Mouse (Mus musculus): ENCODE data around the gene Gga3.
"Not testable (repeated sequence)": the region's sequence is repeated elsewhere in the genome, so short reads cannot be mapped to it uniquely, and the experiment has no call there.

Gga3 gene

DNA sequence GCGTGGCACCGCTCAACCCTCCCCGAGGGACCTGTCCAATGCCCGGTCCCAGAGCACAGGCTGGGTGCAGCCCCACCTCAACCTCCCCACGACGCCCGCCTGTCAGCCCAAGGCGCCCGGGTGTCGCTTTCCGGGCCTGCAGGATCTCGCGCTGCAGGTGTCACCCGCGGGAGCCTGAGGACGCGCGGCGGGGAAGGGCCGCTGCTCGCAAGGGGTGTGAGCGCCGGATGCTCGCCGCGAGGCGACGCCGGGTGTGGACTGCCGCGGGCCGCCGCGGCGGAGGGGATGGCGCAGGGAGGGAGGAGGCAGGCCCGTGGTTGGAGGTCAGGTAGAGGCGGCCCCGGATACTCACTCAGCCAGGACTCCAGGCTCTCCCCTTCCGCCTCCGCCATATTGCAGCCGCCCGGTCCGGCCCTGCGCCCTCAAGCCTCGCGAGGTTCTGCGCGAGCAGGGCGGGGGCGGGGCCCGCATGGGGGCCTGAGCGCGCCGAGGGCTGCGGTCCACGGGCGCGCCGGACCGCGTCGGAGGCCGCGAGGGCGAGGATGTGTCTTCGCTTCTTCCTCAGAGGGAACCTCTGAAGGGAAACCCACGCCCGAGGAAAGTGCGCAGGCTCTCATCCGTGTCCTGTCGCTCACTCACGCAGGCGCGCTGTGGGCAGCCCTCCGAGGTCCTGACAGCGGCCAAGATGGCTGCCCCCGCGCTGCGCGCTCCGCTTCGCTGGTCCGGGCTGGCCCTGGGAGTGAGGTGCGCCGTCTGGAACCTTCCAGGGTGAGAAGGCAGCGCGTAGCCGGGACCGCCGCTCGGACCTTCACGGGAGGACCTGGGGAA is at the start of gene Gga3, which contains the start of gene Mrps7:
Gene Gga3, minus strand, starts transcription at position 576 of the 828 bp plus-strand sequence.
Gene Mrps7, plus strand, starts transcription at position 450 of the 828 bp plus-strand sequence.
- DNase-seq (ENCODE audit: low read depth, low spot score): peak; percentile 99

DNA sequence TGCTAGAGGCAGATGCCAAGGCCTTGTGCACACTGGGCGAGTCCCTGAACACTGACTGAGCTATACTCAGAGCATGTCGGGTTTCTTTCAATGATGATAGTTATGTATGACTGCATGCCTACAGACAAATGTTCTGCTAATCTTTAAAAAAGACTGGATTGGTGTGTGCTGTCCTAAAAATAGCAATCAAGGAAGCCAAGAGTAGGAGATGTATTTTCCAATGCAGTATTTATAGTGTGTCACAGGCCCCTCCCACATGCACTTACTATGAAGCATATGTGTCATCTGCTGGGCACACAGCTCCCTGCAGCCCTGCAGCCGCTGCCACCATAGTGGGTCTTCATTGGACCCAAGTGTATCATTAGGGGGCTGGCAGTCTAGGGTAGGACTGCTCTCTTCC is 49.3 kb upstream of the Gga3 start:
- no peak for DNase-seq (ENCODE audit: low read depth, low spot score)

DNA sequence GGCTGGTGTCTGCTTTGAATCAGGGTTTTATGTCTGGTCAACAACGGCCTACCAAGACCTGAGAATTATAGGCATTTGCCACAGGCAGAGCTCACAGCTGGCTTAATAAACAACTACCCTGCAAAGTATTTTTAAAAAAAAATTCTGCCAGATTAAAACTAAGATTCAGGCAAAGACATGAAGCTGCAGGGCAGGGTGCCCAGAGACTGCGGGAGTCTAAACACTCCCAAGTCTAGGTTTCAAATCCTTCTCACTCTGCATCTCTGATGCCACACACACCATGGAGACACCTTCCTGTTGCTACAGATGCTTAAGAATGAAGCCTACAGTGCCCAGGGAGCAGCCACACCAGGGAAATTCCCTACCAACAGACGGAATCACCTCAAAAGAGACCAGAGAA is 47.8 kb upstream of the Gga3 start:
- DNase-seq (ENCODE audit: low read depth, low spot score): no peak

DNA sequence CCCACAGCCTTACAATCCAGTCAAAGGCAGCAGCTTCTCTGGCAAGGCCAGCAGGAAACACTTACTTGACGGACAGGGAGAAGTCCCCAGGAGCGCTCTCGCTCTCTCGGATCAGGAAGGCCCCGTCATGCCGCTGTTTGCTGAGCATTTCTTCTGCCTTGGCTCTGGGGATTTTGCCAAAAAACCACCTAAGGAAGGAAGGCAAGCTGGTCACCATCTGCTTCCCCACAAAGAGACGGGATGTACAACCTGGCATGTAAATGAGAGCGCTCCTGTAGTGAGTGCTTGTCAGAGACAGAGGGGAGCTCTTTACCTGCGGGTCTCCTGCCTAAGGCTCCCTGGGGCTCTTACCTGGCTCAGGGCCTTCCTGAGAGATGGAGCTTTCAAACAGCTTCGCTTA is 45.9 kb upstream of the Gga3 start:
- DNase-seq (ENCODE audit: low read depth, low spot score): no peak

DNA sequence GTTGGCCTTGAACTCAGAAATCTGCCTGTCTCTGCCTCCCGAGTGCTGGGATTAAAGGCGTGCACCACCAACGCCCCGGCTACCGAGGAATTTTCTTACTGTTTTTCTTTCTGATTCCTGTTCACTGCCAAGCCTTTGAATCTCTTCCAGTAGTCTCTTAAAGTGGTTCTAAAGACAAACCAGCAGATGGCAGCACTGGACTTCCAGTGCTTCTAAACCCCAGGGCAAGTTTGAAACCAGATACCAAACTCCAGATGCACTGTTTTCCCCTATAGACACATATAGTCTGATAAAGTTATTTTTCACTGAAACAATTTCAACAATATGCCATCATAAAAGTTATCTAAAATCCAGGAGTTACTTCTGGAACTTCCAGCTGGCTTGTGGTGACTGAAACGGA is 43.6 kb upstream of the Gga3 start:
- peak; percentile 79 for DNase-seq (ENCODE audit: low read depth, low spot score)

DNA sequence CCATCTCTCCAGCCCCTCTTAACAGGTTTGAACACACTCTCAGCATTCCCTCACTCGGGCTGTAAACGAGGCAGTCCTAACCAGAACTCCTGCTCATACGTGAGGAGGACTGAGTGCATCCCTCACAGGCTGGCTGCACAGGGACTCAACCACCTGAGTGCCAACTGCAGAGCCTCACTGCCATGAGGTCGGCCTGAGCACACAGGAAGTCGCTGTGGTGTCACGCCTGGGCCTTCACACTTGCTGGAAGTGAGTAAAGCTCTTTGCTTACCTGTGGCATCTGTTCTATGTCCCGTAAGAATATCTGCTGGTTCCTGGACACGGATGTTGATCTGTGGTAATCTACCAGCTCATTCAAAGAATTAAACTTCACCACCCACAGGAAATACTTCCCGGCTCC is 42.6 kb upstream of the Gga3 start:
- peak; percentile 40 for DNase-seq (ENCODE audit: low read depth, low spot score)

DNA sequence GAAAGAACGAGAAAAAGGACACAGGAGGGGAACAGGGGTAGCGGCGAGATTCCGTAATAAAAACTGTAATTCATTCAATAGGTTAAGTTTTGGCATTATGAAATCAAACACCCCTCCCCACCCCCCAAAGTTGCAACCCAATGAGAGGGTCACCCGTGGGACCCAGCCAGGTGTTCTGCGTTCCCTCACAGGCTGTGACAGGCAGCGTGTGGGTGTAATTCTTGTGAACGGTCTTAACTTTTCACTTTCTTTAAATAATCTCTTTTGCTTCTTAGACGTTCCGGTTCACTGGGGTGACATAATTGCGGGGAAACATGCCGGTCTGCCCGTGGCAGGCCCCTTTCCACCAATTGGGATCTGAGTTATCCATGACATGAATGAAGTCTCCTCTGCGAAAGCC is 41.6 kb upstream of the Gga3 start:
- not testable (repeated sequence) for DNase-seq (ENCODE audit: low read depth, low spot score)

DNA sequence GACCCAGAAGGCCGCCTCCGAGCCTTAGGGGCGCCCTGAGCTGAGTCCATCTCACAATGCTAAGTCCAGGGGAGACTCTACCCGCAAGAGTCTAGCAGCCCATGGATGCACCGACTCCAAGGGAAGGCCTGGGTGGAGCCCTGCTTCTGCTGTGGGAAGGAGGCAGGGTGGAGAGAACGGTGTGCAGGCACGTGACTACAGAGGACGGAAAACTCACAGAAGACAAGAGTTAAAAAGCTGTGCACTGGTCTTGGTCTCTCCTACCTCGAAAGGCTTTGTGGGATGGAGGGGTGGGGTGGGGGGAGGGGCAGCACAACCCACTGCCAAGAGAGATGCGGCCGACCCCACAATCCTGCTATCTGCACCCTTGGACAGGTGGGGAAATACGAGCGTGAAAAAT is 40.5 kb upstream of the Gga3 start:
- DNase-seq (ENCODE audit: low read depth, low spot score): no peak

DNA sequence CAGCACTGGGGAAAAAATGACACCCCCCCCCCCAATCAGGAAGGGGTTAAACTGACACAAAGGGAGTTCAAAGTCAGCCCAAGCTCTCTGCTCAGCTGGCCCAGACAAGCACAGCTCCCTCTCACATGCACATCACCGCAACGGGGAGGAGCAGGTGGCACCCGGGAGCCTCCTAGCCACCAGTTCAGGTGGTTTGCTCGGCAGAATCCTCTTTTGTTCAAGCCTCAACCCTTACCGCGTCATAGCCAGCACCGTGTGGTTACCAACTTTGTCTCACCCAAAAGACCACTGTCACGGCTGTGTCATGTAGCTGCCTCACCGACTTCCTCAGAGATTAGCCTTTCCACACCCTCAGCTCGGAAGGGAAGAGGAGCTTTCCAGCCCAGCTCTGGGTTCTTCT is 39.4 kb upstream of the Gga3 start:
- peak; percentile 83 for DNase-seq (ENCODE audit: low read depth, low spot score)

DNA sequence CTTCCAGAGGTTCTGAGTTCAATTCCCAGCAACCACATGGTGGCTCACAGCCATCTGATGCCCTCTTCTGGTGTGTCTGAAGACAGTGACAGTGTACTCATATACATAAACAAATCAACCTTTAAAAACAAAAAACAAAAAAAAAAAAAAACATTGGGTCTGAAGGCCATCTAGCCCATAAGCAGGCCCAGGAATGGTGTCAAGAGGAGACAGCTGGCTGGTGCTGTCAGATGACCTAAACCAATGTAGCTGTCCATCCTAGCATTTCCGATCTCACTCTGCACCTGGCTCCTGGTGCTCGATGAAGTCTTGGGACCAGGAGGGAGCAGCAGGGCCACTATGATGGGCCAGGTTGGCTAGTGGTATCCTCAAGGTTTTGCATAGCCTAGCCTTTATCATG is 38.9 kb upstream of the Gga3 start:
- DNase-seq (ENCODE audit: low read depth, low spot score): peak; percentile 62

DNA sequence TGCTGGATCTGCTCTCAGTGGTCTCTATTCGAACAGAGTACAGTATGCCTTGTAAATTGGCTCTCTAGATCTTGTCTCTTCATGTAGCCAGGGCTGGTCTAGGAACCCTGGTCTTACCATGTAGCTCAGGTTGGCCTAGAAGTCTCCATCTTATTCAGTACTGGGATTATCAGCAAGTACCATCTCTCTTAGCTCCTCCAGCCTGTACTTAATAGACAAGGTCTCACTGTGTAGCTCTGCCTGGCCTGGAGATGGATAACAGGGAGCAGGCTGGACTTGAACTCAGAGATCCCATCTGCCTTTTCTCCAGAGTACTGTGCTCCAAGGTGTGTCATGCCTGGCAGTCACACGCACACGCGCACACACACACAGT is 37.8 kb upstream of the Gga3 start:
- no peak for DNase-seq (ENCODE audit: low read depth, low spot score)

DNA sequence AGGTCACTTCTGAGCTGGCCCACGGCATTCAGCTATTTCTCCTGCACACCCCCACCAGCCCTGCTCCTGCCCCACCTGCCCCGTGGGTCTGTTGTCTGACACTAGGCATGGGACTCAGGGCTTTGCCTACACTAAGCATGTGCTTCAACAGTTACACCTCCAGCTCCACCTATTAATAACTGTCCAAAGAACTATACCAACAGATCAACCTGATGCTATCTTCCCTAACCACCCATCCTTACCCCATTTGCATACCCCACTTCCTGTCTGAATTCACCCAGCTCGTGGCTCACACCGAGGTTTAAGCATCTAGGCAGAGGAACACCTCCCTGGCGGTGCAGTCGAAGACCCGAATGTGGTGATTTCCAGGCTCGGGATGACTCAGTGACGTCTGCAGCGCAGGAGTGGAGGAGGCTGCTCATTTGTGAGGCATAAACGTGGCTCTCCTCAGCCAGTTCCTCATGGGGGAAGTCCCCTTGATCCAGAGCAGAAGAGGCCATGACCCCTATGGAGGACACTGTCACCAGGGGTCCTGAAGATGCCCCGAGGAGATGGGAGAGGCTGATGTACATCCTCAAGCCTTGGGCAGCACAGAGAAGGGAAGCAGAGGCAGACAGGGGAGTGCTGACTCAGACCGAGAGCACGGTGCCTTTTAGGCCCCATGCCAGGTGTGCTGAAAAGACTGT is 37.3 kb upstream of the Gga3 start:
- DNase-seq (ENCODE audit: low read depth, low spot score): peak; percentile 99

DNA sequence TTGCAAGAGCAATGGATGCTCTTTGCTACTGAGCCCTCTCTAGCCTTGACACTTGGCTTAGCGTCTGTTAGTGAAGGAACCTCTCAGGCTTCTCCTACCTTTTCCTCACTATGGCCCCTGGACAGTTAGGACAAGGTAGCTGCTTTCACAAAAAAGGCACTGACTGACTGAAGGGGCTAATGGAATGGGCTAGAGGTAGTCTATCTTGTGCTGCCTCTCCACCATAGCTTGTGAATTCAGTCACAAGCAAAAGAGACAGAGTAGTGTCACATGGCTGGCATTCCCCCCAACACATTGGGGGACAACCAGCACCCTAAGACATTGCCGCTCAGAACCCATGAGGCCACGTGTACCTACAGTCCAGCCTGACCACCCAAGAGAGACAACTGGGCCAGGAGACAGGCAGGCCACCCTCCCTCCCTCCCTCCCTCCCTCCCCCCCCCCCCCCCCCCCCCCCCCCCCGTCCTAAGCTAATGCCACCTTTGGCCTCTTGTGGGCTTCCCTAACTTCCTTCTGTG is 36.5 kb upstream of the Gga3 start:
- DNase-seq (ENCODE audit: low read depth, low spot score): peak; percentile 83

DNA sequence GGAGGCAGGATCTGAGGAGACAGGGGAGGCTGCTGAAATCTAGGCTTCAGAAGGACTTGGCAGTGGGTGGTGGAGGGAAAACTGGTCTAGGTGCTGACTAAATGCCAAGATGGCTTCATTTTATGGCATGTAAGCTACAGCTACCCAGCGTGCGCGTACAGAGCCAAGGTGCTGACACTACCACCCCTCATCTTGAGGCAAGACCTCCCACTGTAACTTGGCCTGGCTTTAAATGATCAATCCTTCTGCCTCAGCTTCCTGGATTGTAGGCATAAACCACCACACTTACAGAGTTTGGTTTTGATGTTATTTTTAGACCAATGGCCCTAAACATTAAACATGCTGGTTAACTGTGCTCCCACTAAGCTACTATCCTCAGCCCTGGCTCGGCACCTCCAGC is 35.7 kb upstream of the Gga3 start:
- DNase-seq (ENCODE audit: low read depth, low spot score): no peak

DNA sequence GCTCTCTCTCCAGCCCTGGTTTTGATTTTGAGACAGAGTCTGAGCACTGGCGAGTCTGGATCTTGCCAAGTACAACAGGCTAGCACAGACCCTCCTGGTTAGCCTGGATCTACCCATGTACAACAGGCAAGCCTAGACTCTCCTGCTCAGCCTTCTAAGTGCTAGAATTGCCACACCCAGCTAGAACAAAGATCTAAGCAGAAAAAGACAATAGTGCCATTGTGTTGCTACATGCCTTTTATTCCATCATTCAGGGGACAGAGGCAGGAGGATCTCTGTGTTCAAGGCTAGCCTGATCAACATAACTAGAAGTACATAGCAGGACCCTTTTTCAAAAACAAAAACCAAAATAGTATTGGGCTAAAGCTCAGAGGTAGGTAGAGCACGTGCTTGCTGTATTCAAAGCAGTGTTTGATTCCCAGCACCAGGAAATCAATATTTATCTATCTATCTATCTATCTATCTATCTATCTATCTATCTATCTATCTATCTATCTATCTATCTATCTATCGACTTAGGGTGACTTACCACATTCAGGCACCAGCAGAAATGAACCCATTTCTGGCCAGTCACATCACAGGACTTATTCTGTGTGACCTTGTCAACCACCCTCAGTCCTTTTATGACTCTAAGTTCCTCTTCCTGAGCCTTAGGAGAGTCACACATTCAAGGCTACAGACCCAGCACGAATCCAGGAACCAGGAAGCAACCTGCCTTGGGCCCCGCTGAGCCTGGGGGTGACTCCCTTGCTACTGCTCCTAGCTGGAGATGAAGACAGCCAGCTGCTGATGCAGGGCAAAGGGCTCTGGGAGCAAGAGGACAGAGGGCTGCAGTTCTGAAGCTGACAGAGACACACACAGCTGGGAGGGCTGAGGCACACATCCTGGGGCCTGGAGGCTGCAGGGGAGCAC is 34.9 kb upstream of the Gga3 start:
- DNase-seq (ENCODE audit: low read depth, low spot score): peak; percentile 94

DNA sequence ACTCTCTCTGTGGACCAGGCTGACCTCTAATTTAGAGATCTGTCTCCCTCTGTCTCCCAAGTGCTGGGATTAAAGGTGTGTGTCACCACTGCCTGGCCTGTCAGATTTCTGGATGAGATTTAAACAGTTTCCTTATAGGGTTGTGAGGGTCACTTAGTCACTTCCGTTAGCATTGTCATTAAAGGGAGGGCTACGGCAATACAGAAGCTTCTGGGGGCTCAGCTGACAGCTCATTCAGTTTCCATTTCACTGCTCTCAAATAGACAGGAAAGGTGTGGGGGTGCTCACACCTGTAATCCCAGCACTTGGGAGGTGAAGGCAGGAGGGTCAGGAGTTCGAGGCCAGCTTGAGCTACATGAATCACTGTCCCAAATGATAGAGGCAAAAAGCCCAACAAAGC is 33.1 kb upstream of the Gga3 start:
- peak; percentile 55 for DNase-seq (ENCODE audit: low read depth, low spot score)

DNA sequence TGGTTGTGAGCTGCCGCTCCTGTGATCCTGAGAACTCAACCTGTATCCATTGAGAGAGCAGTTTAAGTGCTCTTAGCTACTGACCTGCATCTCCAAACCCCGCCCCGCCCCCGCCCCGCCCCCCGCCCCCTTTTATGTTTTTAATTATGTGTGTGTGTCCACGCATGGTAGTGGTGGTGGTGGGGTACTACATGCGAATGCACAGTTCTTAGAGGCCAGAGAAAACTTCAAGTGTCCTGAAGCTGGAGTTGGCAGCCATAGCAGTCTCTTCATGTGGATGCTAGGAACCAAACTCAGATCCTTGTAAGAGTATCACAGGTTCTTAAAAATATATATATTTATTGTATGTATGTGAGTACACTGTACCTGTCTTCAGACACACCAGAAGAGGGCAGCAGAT is 31.6 kb upstream of the Gga3 start:
- DNase-seq (ENCODE audit: low read depth, low spot score): peak; percentile 62

DNA sequence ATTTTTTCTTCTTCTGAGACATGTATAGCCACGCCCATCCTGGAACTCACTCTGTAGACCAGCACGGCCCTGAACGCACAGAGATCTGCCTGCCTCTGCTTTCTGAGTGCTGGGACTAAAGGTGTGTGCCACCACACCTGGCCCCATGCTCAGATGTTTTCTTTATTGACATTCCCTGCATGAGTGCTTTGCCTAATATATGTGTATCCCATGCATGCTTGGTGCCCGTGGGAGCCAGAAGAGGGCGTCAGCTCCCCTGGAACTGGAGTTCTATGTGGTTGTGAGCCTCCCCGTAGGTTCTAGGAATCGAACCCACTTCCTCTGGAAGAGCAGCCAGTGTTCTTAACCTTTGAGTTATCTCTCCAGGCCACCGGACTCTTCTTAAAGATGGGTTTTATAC is 31.2 kb upstream of the Gga3 start:
- DNase-seq (ENCODE audit: low read depth, low spot score): peak; percentile 75

DNA sequence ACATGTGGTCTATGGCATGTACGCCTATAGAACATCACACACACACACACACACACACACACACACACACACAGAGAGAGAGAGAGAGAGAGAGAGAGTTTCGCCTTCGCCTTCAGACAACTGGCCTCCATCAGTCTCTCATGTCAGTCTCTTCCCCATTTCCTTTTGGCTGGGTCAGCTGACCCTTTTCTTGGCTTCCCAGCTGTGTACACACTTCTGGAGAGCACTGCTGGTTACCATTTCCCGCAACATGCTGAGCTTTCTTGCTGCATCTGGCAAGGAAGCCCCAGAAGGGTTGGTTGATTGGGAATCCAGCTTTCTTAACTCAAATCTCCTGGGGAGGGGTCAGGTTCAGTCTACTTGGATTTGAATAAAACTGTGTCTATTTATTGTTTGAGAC is 30.3 kb upstream of the Gga3 start:
- DNase-seq (ENCODE audit: low read depth, low spot score): peak; percentile 90

DNA sequence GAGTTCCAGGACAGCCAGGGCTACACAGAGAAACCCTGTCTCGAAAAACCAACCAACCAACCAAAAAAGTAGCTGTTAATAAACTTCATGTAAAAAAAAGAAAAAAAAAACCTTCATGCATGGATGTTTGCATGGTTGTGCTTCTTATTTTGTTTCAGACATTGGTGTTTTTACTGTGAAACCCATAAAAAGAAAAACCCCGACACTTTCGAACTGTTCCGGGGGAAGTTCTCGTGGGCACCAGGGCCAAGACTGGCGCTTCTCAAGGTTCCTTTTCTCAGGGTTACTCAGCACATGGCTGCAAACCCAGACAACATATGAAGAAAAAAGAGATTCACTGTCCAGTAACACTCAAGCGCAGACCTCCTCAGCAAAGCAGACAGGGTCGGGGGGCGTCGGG is 29.0 kb upstream of the Gga3 start:
- peak; percentile 90 for DNase-seq (ENCODE audit: low read depth, low spot score)

DNA sequence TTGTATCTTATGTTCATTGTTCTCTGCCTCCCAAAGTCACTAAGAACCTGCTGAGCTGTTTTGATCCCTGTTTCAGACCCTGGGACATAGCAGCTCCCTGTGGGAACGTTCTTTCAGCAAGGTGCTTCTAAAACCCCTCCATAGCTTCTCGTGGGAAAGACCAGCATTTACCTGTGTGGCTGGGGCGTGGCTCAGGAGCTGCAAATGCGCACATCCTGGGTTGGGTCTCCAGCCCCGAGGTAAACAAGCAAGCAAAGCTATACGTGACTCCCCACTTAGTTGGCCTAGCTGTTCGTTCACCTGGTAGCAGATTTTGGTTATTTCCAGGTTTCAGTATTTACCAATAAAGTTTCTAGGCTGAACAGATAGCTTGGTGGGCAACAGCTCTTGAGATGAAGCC is 28.4 kb upstream of the Gga3 start:
- DNase-seq (ENCODE audit: low read depth, low spot score): peak; percentile 82

DNA sequence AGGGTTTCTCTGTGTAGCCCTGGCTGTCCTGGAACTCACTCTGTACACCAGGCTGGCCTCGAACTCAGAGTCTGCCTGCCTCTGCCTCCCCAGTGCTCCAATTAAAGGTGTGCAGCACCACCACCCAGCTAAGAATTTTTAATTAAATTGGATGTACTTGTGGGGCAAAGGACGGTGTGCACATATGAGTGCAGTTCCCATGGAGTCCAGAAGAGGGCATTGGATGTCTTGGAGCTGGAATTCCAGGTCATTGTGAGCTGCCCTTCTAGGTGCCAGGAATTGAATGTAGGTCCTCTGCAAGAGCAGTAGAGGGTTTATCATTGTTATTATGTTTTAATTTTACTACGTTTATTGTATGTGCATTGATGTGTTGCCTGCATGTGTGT is 27.6 kb upstream of the Gga3 start:
- peak; percentile 92 for DNase-seq (ENCODE audit: low read depth, low spot score)

All from A20 (cell line).